In the genomic region with DNA sequence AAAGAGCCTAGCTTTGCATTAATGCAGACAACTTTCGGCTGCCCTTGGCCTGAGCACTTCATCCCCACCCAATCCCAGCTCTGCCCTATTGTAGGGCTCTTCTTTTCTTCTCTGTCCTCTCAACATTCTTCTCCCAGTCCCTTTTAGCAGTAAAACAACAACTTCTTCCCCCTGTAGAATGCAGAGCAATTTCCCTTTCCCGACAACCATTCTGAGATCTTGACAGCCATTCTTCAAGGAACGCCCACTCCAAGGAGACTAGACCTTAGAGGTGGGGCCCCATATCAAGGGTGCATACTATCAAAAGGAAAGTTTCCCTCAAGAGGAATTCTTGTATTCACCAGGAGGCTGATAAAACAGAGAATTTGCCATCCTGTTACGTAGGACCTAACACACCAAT, we compare ENCODE assay signal across 24 mouse cellular contexts. TPM values are rescaled to one million over a fixed set of nuclear protein-coding genes. Genes with fewer than 3 reads are reported as not detected.
DNase-seq lines count a peak whose midpoint lies in the region; ATAC-seq and TF ChIP-seq lines count a peak whose summit lies in the region.
"Had no signal": no experiment of that assay in that cellular context is flagged by ENCODE, and none has a peak within 500 bp of the region (broad histone marks: within the 10 kb centered on the region; RNA-seq: fewer than 3 reads in every experiment).

No protein-coding gene starts in this region.

- H3K27ac ChIP-seq in heart, adult 2 months, result no peak overlapping the region
- H3K27ac ChIP-seq in neural tube, embryonic 12.5 days, result no peak overlapping the region
- H3K27ac ChIP-seq: embryonic facial prominence, embryonic 13.5 days; heart, embryonic 13.5 days; hindbrain, embryonic 14.5 days; intestine, embryonic 15.5 days had no signal

- intact Hi-C loops in heart, adult 2 months (cut with DNase I), result no loop called here

- no peak for TF ChIP-seq EP300 in heart, adult 2 months (IDR thresholded peaks at IDR 0.05; ENCODE audit: insufficient read depth, low read depth, low read length)

- TF ChIP-seq CTCF in heart, adult 2 months (IDR thresholded peaks at IDR 0.05), result no peak

- 0 out of 2 replicates have a peak, but pooled peaks have one; percentile 17 for ATAC-seq in neural tube, embryonic 12.5 days (ENCODE audit: low FRiP score, low read depth)
- ATAC-seq: intestine, embryonic 15.5 days; liver, postnatal 0 days had no signal

- H3K4me2 ChIP-seq in neural tube, embryonic 12.5 days (replicated peaks), result no peak overlapping the region
- H3K4me2 ChIP-seq: embryonic facial prominence, embryonic 13.5 days; heart, embryonic 13.5 days; hindbrain, embryonic 14.5 days; intestine, embryonic 15.5 days had no signal

- TF ChIP-seq POLR2A in heart, adult 2 months (IDR thresholded peaks at IDR 0.05; ENCODE audit: insufficient read depth, low read depth, low read length), result no peak

- H3K27me3 ChIP-seq in heart, adult 2 months (ENCODE audit: control insufficient read depth, insufficient read depth, low read length), result no peaks in the 10 kb centered on the region
- H3K27me3 ChIP-seq in neural tube, embryonic 12.5 days (replicated peaks), result no peaks in the 10 kb centered on the region
- H3K27me3 ChIP-seq: embryonic facial prominence, embryonic 13.5 days; heart, embryonic 13.5 days; intestine, embryonic 15.5 days had no signal

- no peaks in the 10 kb centered on the region for H3K79me2 ChIP-seq in heart, adult 2 months (replicated peaks; ENCODE audit: control insufficient read depth, insufficient read depth, low read length)

- no peak overlapping the region for H3K9ac ChIP-seq in heart, adult 2 months (ENCODE audit: low read depth, low read length)
- H3K9ac ChIP-seq in neural tube, embryonic 12.5 days, result no peak overlapping the region
- H3K9ac ChIP-seq: embryonic facial prominence, embryonic 13.5 days; heart, embryonic 13.5 days; hindbrain, embryonic 14.5 days; intestine, embryonic 15.5 days; liver, postnatal 0 days had no signal

- no peaks in the 10 kb centered on the region for H3K4me1 ChIP-seq in heart, adult 2 months (ENCODE audit: control insufficient read depth, insufficient read depth, low read length)
- no peaks in the 10 kb centered on the region; the same call in 1 of the 2 replicates for H3K4me1 ChIP-seq in neural tube, embryonic 12.5 days
- H3K4me1 ChIP-seq: embryonic facial prominence, embryonic 13.5 days; intestine, embryonic 15.5 days had no signal

- WGBS in heart, adult 2 months, result 68% methylated on average over 4 of the region's 4 CpGs
- WGBS in neural tube, embryonic 12.5 days, result 24% methylated on average over 4 of the region's 4 CpGs

- H3K36me3 ChIP-seq in heart, adult 2 months (ENCODE audit: control insufficient read depth, insufficient read depth, low read length), result no peaks in the 10 kb centered on the region
- H3K36me3 ChIP-seq in neural tube, embryonic 12.5 days, result peaks cover 6% of the 10 kb centered on the region; the same call in 1 of the 2 replicates
- H3K36me3 ChIP-seq: intestine, embryonic 15.5 days had no signal

- no peak overlapping the region for H3K4me3 ChIP-seq in heart, adult 2 months
- no peak overlapping the region for H3K4me3 ChIP-seq in neural tube, embryonic 12.5 days
- H3K4me3 ChIP-seq: embryonic facial prominence, embryonic 13.5 days; heart, embryonic 13.5 days; intestine, embryonic 15.5 days; myocyte had no signal

- H3K9me3 ChIP-seq in neural tube, embryonic 12.5 days, result no peaks in the 10 kb centered on the region
- H3K9me3 ChIP-seq: embryonic facial prominence, embryonic 13.5 days; G1E; heart, embryonic 13.5 days; intestine, embryonic 15.5 days had no signal

- DNase-seq in heart, adult 11 months, result peak; percentile 64
- no peak for DNase-seq in heart, adult 2 months
- DNase-seq in neural tube, embryonic 10.5 days (ENCODE audit: extremely low spot score, low spot score), result no peak
- DNase-seq in embryo, embryonic 11 days, result peak; percentile 20
- no peak for DNase-seq in c-Kit-positive CD71-positive TER-119-positive erythroid progenitor cells, embryonic 14.5 days (ENCODE audit: low spot score)
- DNase-seq in urinary bladder, postnatal 4 days (ENCODE audit: low spot score in 2 of 2), result no peak
- DNase-seq: adrenal gland, postnatal 36 days; cerebellum, adult 2 months; gastrocnemius, postnatal 36 days; kidney, adult 9 months; kidney, postnatal 25 days; left cerebral cortex, postnatal 4 days; liver, postnatal 0 days; lung, postnatal 10 days; retina, postnatal 1 day; right cerebral cortex, postnatal 4 days; thymus, adult 2 months had no signal

RNA-seq across cellular contexts. Expression of a gene that starts 18.5 kb away (rescaled TPM):
- total RNA-seq in heart, adult 2 months (2021), result 1 to 10 TPM; 3.4 to 3.6 TPM
- polyA plus RNA-seq in heart, adult 2 months (2012; rRNA removed), result 2.9 and 3.6 TPM in 2 replicates
- 10.4 and 12.5 TPM in 2 replicates for polyA plus RNA-seq in neural tube, embryonic 12.5 days (2016; fragmentation: Nextera tagmentation; extraction: Ambion mirVana)

RNA-seq across cellular contexts. Expression of a gene that starts 37.6 kb away (rescaled TPM):
- 1 to 10 TPM; 2.8 TPM for total RNA-seq in heart, adult 2 months (2021)
- polyA plus RNA-seq in heart, adult 2 months (2012; rRNA removed), result 0.27 and 1.5 TPM in 2 replicates
- polyA plus RNA-seq in neural tube, embryonic 12.5 days (2016; fragmentation: Nextera tagmentation; extraction: Ambion mirVana), result 2.0 and 2.4 TPM in 2 replicates

RNA-seq across cellular contexts. Expression of a gene that starts 37.6 kb away (rescaled TPM):
- 10 to 100 TPM; 13.5 to 15.0 TPM for total RNA-seq in heart, adult 2 months (2021)
- polyA plus RNA-seq in heart, adult 2 months (2012; rRNA removed), result 17.4 and 25.1 TPM in 2 replicates
- polyA plus RNA-seq in neural tube, embryonic 12.5 days (2016; fragmentation: Nextera tagmentation; extraction: Ambion mirVana), result 39.7 and 41.6 TPM in 2 replicates

RNA-seq across cellular contexts. Expression of a gene that starts 37.7 kb away (rescaled TPM):
- 10 to 100 TPM; 15.7 to 15.9 TPM for total RNA-seq in heart, adult 2 months (2021)
- polyA plus RNA-seq in heart, adult 2 months (2012; rRNA removed), result 13.2 and 15.6 TPM in 2 replicates
- polyA plus RNA-seq in neural tube, embryonic 12.5 days (2016; fragmentation: Nextera tagmentation; extraction: Ambion mirVana), result 32.5 and 35.9 TPM in 2 replicates

RNA-seq across cellular contexts. Expression of a gene that starts 39.2 kb away (rescaled TPM):
- total RNA-seq in heart, adult 2 months (2021), result 100 to 1,000 TPM; 113 to 125 TPM
- 53.9 and 68.1 TPM in 2 replicates for polyA plus RNA-seq in heart, adult 2 months (2012; rRNA removed)
- 327 and 354 TPM in 2 replicates for polyA plus RNA-seq in neural tube, embryonic 12.5 days (2016; fragmentation: Nextera tagmentation; extraction: Ambion mirVana)

Comparison
In these comparisons a context has a peak if more than half of its experiments do, and no peak if none do; other contexts are left out.
1. DNase-seq: peak in heart, adult 11 months (single experiment) and embryo, embryonic 11 days (single experiment); none in heart, adult 2 months (0 of 2), neural tube, embryonic 10.5 days (single experiment), c-Kit-positive CD71-positive TER-119-positive erythroid progenitor cells, embryonic 14.5 days (single experiment) and urinary bladder, postnatal 4 days (0 of 2).